Mouse (Mus musculus) brain, adult 2 months (tissue): ENCODE results near the gene Enah.

Experiments used
- DNase-seq: peaks from one replicate; pipeline ENCODE4 v3.0.0; 2011; ENCODE audit warnings: low read depth, low spot score

Enah gene

DNA sequence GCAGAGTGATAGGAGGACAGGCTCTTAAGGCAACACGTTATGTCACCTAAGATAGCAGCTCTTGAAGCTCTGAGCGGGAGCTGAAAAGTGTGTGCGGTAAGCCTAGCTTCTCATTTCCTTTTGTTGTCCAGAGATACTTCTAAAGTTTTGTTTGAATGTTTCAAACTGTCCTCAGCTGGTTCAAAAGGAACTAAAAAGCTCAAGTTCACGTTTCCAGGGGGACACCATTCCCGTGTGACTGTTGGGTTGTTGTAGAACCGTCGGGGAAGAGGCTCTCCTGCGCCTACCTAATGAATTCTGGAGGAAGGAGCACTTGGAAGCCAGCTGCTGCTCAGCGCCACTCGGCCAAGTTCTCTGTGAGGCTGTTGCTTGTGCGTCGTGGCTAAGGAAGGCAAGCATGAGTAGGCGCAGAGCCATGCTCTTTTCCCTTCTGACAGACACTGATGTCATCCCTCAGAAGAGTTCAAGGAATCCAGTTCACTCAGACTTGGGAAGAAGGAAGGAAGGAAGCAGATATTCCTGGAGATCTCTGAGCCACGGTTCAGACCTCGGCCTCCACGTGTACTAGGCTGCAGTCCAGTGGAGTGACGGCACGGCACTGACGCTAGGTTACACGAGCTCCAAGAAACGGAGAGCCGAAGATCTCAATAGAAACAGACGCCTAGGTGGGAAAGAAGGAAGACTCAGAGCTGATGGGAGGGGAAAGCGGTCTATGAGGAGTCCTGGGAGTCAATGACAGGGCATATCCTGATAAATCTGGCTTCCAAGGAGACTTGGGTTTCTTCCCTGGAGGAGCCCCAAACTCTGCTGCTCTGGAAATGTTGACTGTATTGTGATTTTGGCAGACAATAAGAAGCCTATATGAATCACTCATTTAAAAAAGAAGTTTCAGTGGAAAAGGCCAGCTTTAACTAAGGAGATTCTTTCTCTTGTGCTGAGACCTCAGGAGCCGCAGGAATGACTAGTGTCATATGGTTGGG is 8.7 kb upstream of the Enah start:
- peak; percentile 35 for DNase-seq

- peak; percentile 12 for DNase-seq
Observed at GRCm38 (mm10) chr1:182027426-182027979, 7.7 kb upstream of the Enah start.

GRCm38 (mm10) chr1:182026821-182027220 is 7.0 kb upstream of the Enah start:
- no peak for DNase-seq

DNA sequence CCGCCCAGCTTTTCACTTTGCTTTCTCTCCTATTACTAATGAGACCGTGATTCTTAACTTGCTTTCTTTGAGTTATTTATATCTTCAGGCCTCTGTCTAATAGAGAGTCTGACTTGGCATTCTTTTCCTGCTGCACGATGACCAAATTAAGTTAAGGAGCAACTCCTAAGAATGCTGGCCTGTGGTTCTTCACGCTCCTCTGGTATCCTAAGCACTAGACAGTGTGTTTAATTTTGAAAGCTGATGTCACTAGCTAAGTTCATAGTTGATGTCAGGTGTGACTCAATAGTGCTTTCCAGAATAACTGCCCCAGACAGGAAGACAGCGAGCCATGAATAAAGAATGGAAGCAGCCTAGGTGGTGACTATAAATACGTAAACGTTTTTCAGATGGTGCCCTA is 6.3 kb upstream of the Enah start:
- DNase-seq = no peak

DNA sequence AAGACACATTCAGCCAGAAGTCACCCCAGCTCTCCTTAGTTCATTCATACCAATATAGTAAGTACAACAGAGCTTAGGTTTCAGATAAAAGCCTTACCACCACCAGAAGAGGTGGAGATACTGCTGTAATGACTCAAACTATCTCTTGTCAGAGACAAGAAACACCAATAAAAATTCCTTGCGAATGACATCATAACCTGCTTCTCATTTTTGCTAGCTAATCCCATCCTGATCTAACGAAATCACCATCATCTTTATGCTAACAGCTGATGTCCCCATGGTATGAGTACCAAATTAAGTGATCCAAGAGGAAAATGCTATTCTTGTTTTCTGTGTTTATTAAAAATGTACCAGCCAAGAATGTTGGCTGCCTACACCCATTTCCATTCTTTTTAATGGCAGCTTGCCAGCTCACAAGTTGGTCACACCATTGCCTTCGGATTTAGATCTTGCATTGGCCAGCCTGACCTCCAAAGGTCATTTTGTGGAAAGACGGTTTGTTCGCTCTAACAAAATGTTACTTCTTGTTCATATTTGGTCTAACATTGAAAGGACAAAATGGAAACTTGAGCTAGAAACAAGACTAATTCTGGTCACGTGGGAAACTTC is 2.0 kb upstream of the Enah start:
- no peak for DNase-seq

GRCm38 (mm10) chr1:182020831-182021460 is 1.2 kb upstream of the Enah start:
- DNase-seq = peak; percentile 67

- DNase-seq = peak; percentile 23
Observed at GRCm38 (mm10) chr1:182019266-182019925, 394 bp downstream of the Enah start.

GRCm38 (mm10) chr1:182018397-182019265 is 1.2 kb downstream of the Enah start:
- DNase-seq = peak; percentile 66

GRCm38 (mm10) chr1:182005831-182006230 is 14.0 kb downstream of the Enah start:
- DNase-seq = no peak

DNA sequence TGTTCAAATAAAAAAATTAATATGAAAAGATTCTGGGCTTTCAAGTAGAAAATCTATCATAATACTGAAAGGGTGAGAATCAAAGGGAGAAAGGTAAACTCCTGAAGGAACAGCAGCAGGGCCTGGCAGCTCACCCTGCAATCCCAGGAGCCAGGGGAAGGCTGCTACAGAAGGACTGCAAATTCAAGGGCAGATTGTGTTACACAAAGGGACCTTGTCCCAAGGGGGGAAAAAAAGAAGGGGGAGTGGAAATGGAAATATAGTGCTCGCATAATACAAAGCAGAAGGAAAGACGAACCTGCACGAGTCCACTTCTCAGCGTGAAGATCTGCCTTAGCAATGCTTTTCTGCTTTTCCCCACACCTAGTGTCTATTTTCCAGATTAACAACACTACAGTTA is 21.1 kb downstream of the Enah start:
- no peak for DNase-seq

GRCm38 (mm10) chr1:181997791-181998190 is 22.0 kb downstream of the Enah start:
- DNase-seq = peak; percentile 61

GRCm38 (mm10) chr1:181993597-181993996 is 26.2 kb downstream of the Enah start:
- peak; percentile 33 for DNase-seq

GRCm38 (mm10) chr1:181988367-181988766 is 31.4 kb downstream of the Enah start:
- DNase-seq = peak; percentile 54

DNA sequence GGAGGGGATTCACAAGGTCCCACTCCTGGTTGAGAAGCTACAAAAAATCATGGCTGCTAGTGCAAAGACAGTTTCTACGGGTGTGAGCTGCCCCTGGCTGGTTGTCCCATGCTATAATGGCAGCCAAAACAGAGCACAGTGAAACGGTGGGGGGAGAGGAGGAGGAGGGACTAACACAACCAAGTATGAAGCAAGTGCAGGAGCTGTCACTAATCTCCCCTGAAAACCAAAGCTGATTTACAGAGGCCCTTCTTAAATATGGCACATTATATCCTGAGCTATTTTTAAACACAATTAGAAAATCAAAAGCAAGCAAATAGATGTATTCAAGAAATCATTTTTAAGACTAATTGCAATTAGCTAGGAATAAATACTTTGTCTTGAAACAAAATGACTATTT is 32.6 kb downstream of the Enah start:
- DNase-seq = no peak

DNA sequence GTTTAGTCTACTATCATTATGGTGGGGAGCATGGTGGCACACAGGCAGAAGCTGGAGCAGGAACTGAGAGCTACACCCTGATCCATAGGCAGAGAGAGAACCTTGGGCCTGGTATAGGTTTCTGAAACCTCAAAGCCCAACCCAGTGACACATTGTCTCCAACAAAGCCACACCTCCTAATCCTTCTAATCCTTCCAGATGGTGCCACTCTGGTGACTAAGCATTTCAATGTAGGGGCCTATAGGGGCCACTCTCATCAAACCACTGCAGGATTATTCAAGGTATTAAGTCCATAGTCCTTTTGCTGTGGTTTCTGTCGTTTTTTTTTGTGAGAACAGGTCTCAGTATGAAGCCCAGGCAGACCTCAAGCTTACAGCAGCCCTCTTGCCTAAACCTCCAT is 33.9 kb downstream of the Enah start:
- DNase-seq = no peak

DNA sequence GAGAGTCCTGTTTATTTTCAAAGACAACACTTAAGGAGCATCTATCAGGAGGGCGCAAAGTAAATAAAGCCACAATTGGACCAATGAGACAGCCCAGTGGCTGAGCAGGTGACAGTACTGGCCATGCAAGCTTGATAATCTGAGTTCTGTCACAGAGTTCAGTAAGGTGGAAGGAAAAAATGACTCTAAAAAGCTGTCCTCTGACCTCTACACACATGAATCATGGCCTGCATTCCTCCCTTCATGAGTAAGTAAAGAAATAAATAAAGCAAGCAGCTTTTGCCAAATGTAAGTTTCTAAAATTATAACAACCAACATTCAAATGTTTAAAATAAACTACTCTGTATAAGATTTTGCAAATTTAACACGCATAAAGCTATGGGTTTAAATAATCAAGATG is 35.0 kb downstream of the Enah start:
- no peak for DNase-seq

GRCm38 (mm10) chr1:181980017-181980719 is 39.6 kb downstream of the Enah start:
- DNase-seq = peak; percentile 75

DNA sequence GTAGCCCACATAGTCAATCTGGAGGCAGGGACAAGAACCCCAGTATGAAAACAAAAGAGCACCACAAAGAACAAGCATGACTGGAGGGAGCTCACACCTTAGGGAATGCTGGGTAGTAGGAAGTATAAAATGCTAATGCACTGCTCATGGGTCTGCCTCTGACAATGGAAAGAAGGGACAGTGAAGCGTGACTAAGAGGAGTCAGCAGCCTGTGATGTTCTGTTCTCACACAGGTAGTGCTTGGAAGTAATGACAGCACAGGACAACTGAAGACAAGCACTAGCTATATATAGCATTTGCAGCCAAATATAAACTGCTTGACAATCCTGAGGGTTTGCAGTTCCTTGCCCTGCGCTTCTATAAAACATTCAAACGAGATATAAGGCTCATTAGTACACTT is 44.3 kb downstream of the Enah start:
- DNase-seq = peak; percentile 60

- no peak for DNase-seq
Observed at GRCm38 (mm10) chr1:181974897-181975296, 44.9 kb downstream of the Enah start.

GRCm38 (mm10) chr1:181965277-181965676 is 54.5 kb downstream of the Enah start:
- DNase-seq = no peak
